Mouse (Mus musculus) lung, adult 2 months (tissue): ENCODE results near the gene Klhl12.

Source experiments
- CTCF ChIP-seq: fragments of 200-500 bp; IDR thresholded peaks from 2 replicates; pipeline ENCODE4 v1.5.1; 2011; ENCODE audit warnings: mild to moderate bottlenecking, low read length, control low read depth; ENCODE audit not compliant: insufficient read depth
- POLR2A ChIP-seq: fragments of 200-500 bp; IDR thresholded peaks from 2 replicates; pipeline ENCODE4 v1.6.1; 2011; ENCODE audit warnings: low read depth, mild to moderate bottlenecking, control low read depth, low read length, borderline replicate concordance; ENCODE audit errors: extremely low read depth

DNA sequence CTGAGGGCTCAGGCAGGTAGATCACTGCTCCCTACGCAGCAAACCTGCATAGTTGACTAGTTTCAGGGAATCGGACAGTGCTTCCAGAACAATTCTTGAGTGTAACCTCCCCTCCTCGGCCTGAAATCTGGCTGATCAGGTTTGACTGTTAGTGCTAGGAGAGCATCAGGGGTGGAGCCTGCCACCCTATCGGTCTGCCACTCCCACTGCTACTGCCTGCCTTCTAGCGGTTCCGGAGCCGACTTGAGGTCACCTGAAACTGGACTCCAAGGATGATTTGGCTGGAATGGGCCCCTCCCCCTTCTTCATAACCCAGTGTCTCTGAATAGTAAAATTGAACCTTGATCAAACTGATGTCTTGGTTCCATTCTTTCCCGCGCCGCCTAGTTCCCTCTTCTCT, 22.3 kb upstream of the Klhl12 start:
- TF ChIP-seq CTCF (no peak), POLR2A (no peak)
